18 mouse cellular contexts compared by ENCODE assay signal in the genomic region with DNA sequence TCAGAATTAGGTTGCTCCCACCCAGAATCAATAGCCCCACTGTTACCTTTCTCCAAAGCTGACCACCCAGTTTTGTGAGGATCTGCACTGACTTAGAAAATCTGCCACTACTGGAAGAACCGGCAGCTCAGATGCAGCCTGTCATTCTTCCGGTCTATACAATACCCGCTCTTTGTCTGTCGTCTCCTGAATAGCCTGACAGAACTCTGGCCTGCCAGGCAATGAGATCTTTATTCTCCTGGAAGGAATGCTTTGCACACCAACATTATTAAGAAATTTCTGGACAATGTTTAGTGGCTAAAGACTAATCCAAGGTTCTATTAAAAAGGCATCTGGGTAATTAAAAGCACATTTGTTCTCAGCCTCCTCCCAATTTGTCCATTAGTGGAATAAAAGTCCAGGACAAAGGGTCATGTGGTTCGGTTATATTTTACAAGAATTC.
DNase-seq lines count a peak whose midpoint lies in the region; ATAC-seq and TF ChIP-seq lines count a peak whose summit lies in the region.
"Had no signal": no experiment of that assay in that cellular context is flagged by ENCODE, and none has a peak within 500 bp of the region (broad histone marks: within the 10 kb centered on the region; RNA-seq: fewer than 3 reads in every experiment).

No protein-coding gene starts in this region.

- H3K9ac ChIP-seq in hindbrain, embryonic 12.5 days: no peak overlapping the region
- H3K9ac ChIP-seq in hindbrain, embryonic 14.5 days: no peak overlapping the region
- H3K9ac ChIP-seq in embryonic facial prominence, embryonic 11.5 days (replicated peaks; ENCODE audit: low read length): no peak overlapping the region
- no peak overlapping the region for H3K9ac ChIP-seq in hindbrain, postnatal 0 days (replicated peaks; ENCODE audit: low read length)
- H3K9ac ChIP-seq in midbrain, embryonic 14.5 days (replicated peaks; ENCODE audit: low read length): no peak overlapping the region
- no peak overlapping the region for H3K9ac ChIP-seq in intestine, embryonic 15.5 days
- H3K9ac ChIP-seq: lung, embryonic 15.5 days; neural tube, embryonic 13.5 days had no signal

- peak; percentile 56; the same call in 1 of the 2 replicates for ATAC-seq in hindbrain, embryonic 12.5 days (ENCODE audit: low FRiP score)
- no peak for ATAC-seq in hindbrain, embryonic 14.5 days (ENCODE audit: low FRiP score)
- peak; percentile 60; the same call in 1 of the 2 replicates for ATAC-seq in embryonic facial prominence, embryonic 11.5 days (replicated peaks; ENCODE audit: insufficient number of reproducible peaks, low FRiP score, low TSS enrichment, low read depth)
- ATAC-seq in hindbrain, postnatal 0 days: peak; percentile 35; the same call in 1 of the 2 replicates
- ATAC-seq in midbrain, embryonic 14.5 days (ENCODE audit: low FRiP score, low TSS enrichment): peak; percentile 41; the same call in 1 of the 2 replicates
- no peak for ATAC-seq in intestine, embryonic 15.5 days
- ATAC-seq: intestine, postnatal 0 days had no signal

- WGBS in hindbrain, embryonic 12.5 days: 15% methylated on average over 5 of the region's 5 CpGs
- WGBS in hindbrain, embryonic 14.5 days: 15% methylated on average over 5 of the region's 5 CpGs
- 11% methylated on average over 5 of the region's 5 CpGs for WGBS in embryonic facial prominence, embryonic 11.5 days
- WGBS in hindbrain, postnatal 0 days: 27% methylated on average over 5 of the region's 5 CpGs
- WGBS in midbrain, embryonic 14.5 days: 11% methylated on average over 5 of the region's 5 CpGs
- 71% methylated on average over 5 of the region's 5 CpGs for WGBS in intestine, embryonic 15.5 days

- no peak overlapping the region for H3K4me2 ChIP-seq in hindbrain, embryonic 12.5 days (replicated peaks)
- no peak overlapping the region for H3K4me2 ChIP-seq in hindbrain, embryonic 14.5 days (replicated peaks)
- no peak overlapping the region for H3K4me2 ChIP-seq in embryonic facial prominence, embryonic 11.5 days (ENCODE audit: low read depth, low read length)
- H3K4me2 ChIP-seq in hindbrain, postnatal 0 days (ENCODE audit: low read depth, low read length): no peak overlapping the region
- H3K4me2 ChIP-seq in midbrain, embryonic 14.5 days (ENCODE audit: low read length): no peak overlapping the region
- no peak overlapping the region for H3K4me2 ChIP-seq in intestine, embryonic 15.5 days (replicated peaks)
- H3K4me2 ChIP-seq: lung, embryonic 15.5 days; neural tube, embryonic 13.5 days had no signal

- peaks cover 11% of the 10 kb centered on the region; the same call in 1 of the 2 replicates for H3K4me1 ChIP-seq in hindbrain, embryonic 12.5 days
- peaks cover 6% of the 10 kb centered on the region; the same call in 1 of the 2 replicates for H3K4me1 ChIP-seq in hindbrain, embryonic 14.5 days (replicated peaks; ENCODE audit: control insufficient read depth, insufficient read depth, low read length)
- H3K4me1 ChIP-seq in embryonic facial prominence, embryonic 11.5 days (ENCODE audit: control insufficient read depth, insufficient read depth, low read length): no peaks in the 10 kb centered on the region
- H3K4me1 ChIP-seq in hindbrain, postnatal 0 days (ENCODE audit: insufficient read depth, low read length): no peaks in the 10 kb centered on the region
- H3K4me1 ChIP-seq in midbrain, embryonic 14.5 days (ENCODE audit: control insufficient read depth, insufficient read depth, low read length): no peaks in the 10 kb centered on the region
- no peaks in the 10 kb centered on the region for H3K4me1 ChIP-seq in intestine, embryonic 15.5 days (replicated peaks)
- H3K4me1 ChIP-seq: lung, embryonic 15.5 days; neural tube, embryonic 13.5 days had no signal

- H3K27ac ChIP-seq in hindbrain, embryonic 12.5 days: peak overlapping the region; percentile 17; the same call in 1 of the 2 replicates
- H3K27ac ChIP-seq in hindbrain, embryonic 14.5 days: no peak overlapping the region
- H3K27ac ChIP-seq in embryonic facial prominence, embryonic 11.5 days (replicated peaks; ENCODE audit: low read depth, low read length): no peak overlapping the region
- no peak overlapping the region for H3K27ac ChIP-seq in hindbrain, postnatal 0 days
- H3K27ac ChIP-seq in midbrain, embryonic 14.5 days (replicated peaks; ENCODE audit: low read depth, low read length): no peak overlapping the region
- H3K27ac ChIP-seq in intestine, embryonic 15.5 days: no peak overlapping the region
- H3K27ac ChIP-seq: left cerebral cortex, adult 2 months; lung, embryonic 15.5 days; neural tube, embryonic 13.5 days had no signal

- no peaks in the 10 kb centered on the region for H3K36me3 ChIP-seq in hindbrain, embryonic 12.5 days
- H3K36me3 ChIP-seq in hindbrain, embryonic 14.5 days (replicated peaks; ENCODE audit: control insufficient read depth, insufficient read depth): no peaks in the 10 kb centered on the region
- no peaks in the 10 kb centered on the region for H3K36me3 ChIP-seq in embryonic facial prominence, embryonic 11.5 days (replicated peaks; ENCODE audit: control insufficient read depth, insufficient read depth, low read depth, low read length)
- no peaks in the 10 kb centered on the region for H3K36me3 ChIP-seq in hindbrain, postnatal 0 days (ENCODE audit: insufficient read depth, low read length)
- H3K36me3 ChIP-seq in midbrain, embryonic 14.5 days (ENCODE audit: control insufficient read depth, insufficient read depth, low read length): no peaks in the 10 kb centered on the region
- no peaks in the 10 kb centered on the region for H3K36me3 ChIP-seq in intestine, embryonic 15.5 days
- H3K36me3 ChIP-seq: lung, embryonic 15.5 days; neural tube, embryonic 13.5 days had no signal

- no peaks in the 10 kb centered on the region for H3K9me3 ChIP-seq in hindbrain, embryonic 12.5 days (replicated peaks)
- no peaks in the 10 kb centered on the region for H3K9me3 ChIP-seq in hindbrain, embryonic 14.5 days (ENCODE audit: control insufficient read depth, low read length)
- H3K9me3 ChIP-seq in embryonic facial prominence, embryonic 11.5 days (replicated peaks; ENCODE audit: control insufficient read depth, low read length): no peaks in the 10 kb centered on the region
- H3K9me3 ChIP-seq in hindbrain, postnatal 0 days (ENCODE audit: low read length): no peaks in the 10 kb centered on the region
- no peaks in the 10 kb centered on the region for H3K9me3 ChIP-seq in midbrain, embryonic 14.5 days (ENCODE audit: control insufficient read depth, low read length)
- H3K9me3 ChIP-seq in intestine, embryonic 15.5 days: no peaks in the 10 kb centered on the region
- H3K9me3 ChIP-seq: lung, embryonic 15.5 days; neural tube, embryonic 13.5 days had no signal

- H3K4me3 ChIP-seq in hindbrain, embryonic 12.5 days: no peak overlapping the region
- no peak overlapping the region for H3K4me3 ChIP-seq in hindbrain, embryonic 14.5 days (replicated peaks; ENCODE audit: low read length)
- H3K4me3 ChIP-seq in embryonic facial prominence, embryonic 11.5 days (ENCODE audit: low read depth, low read length): no peak overlapping the region
- no peak overlapping the region for H3K4me3 ChIP-seq in hindbrain, postnatal 0 days (ENCODE audit: low read length)
- no peak overlapping the region for H3K4me3 ChIP-seq in midbrain, embryonic 14.5 days (replicated peaks; ENCODE audit: low read depth, low read length)
- no peak overlapping the region for H3K4me3 ChIP-seq in intestine, embryonic 15.5 days (replicated peaks)
- H3K4me3 ChIP-seq: left cerebral cortex, adult 2 months; lung, embryonic 15.5 days; neural tube, embryonic 13.5 days had no signal

- peaks cover 5% of the 10 kb centered on the region; the same call in 1 of the 2 replicates for H3K27me3 ChIP-seq in hindbrain, embryonic 12.5 days
- H3K27me3 ChIP-seq in hindbrain, embryonic 14.5 days (ENCODE audit: control insufficient read depth, insufficient read depth, low read length): no peaks in the 10 kb centered on the region
- H3K27me3 ChIP-seq in embryonic facial prominence, embryonic 11.5 days (ENCODE audit: control insufficient read depth, insufficient read depth, low read length): no peaks in the 10 kb centered on the region
- H3K27me3 ChIP-seq in hindbrain, postnatal 0 days (ENCODE audit: insufficient read depth, low read length): no peaks in the 10 kb centered on the region
- 0 out of 2 replicates have a peak, but pooled peaks cover 12% of the 10 kb centered on the region for H3K27me3 ChIP-seq in midbrain, embryonic 14.5 days (ENCODE audit: control insufficient read depth, insufficient read depth, low read length)
- no peaks in the 10 kb centered on the region for H3K27me3 ChIP-seq in intestine, embryonic 15.5 days (replicated peaks)
- H3K27me3 ChIP-seq: lung, embryonic 15.5 days had no signal

- TF ChIP-seq CTCF in hindbrain, postnatal 0 days (IDR thresholded peaks at IDR 0.05; ENCODE audit: low read depth): no peak

- DNase-seq in hindbrain, embryonic 14.5 days (ENCODE audit: low spot score): no peak
- peak; percentile 51 for DNase-seq in embryonic facial prominence, embryonic 11.5 days (ENCODE audit: low spot score)
- no peak for DNase-seq in hindbrain, postnatal 0 days (ENCODE audit: low spot score)
- peak; percentile 40 for DNase-seq in midbrain, embryonic 14.5 days
- DNase-seq in layer of hippocampus, postnatal 25 days (ENCODE audit: extremely low spot score in 1 of 2, low spot score in 1 of 2): no peak
- no peak for DNase-seq in thymus, postnatal 10 days (ENCODE audit: low spot score in 2 of 2)
- DNase-seq: adrenal gland, adult 2 months; cerebellum, adult 9-11 months; heart, adult 11 months; heart, postnatal 14 days; kidney, postnatal 36 days; right cerebral cortex, postnatal 14 days had no signal

Comparison
In these comparisons a context has a peak if more than half of its experiments do, and no peak if none do; other contexts are left out.
1. ATAC-seq: peak in hindbrain, embryonic 12.5 days (single experiment), embryonic facial prominence, embryonic 11.5 days (single experiment), hindbrain, postnatal 0 days (single experiment) and midbrain, embryonic 14.5 days (single experiment); none in hindbrain, embryonic 14.5 days (single experiment) and intestine, embryonic 15.5 days (single experiment).
2. DNase-seq: peak in embryonic facial prominence, embryonic 11.5 days (single experiment) and midbrain, embryonic 14.5 days (single experiment); none in hindbrain, embryonic 14.5 days (single experiment), hindbrain, postnatal 0 days (single experiment), layer of hippocampus, postnatal 25 days (0 of 2) and thymus, postnatal 10 days (0 of 2).